ENCODE assay signal across 8 mouse cellular contexts in genomic region chr4:149780565-149781356, GRCm38 (mm10). TPM values are rescaled to one million over a fixed set of nuclear protein-coding genes. Genes with fewer than 3 reads are reported as not detected.
DNase-seq lines count a peak whose midpoint lies in the region; ATAC-seq and TF ChIP-seq lines count a peak whose summit lies in the region.

No protein-coding gene starts in this region.

- H3K4me3 ChIP-seq in C2C12 (ENCODE audit: insufficient read depth, poor library complexity, severe bottlenecking) (no peak overlapping the region), macrophage (ENCODE audit: inconsistent target) (no peak overlapping the region)
- no peak overlapping the region for H3K4me3 ChIP-seq in hindbrain, embryonic 10.5 days
- no peak overlapping the region for H3K4me3 ChIP-seq in midbrain, embryonic 15.5 days

- H3K27me3 ChIP-seq in C2C12 (ENCODE audit: control insufficient read depth, insufficient read depth, insufficient read length): no peaks in the 10 kb centered on the region
- peaks cover 24% of the 10 kb centered on the region for H3K27me3 ChIP-seq in hindbrain, embryonic 10.5 days (ENCODE audit: insufficient read depth, poor library complexity, severe bottlenecking)
- peaks cover 8% of the 10 kb centered on the region; the same call in 1 of the 2 replicates for H3K27me3 ChIP-seq in midbrain, embryonic 15.5 days (replicated peaks)

- peak overlapping the region; percentile 41 for H3K27ac ChIP-seq in macrophage
- no peak overlapping the region for H3K27ac ChIP-seq in hindbrain, embryonic 10.5 days
- H3K27ac ChIP-seq in midbrain, embryonic 15.5 days: no peak overlapping the region

- no peak overlapping the region for H3ac ChIP-seq in C2C12 (ENCODE audit: control insufficient read depth, insufficient read length, low read depth)

- peak; percentile 80 for ATAC-seq in common myeloid progenitor, adult 5-6 weeks (replicated peaks; ENCODE audit: low read depth, poor library complexity, severe bottlenecking)
- no peak for ATAC-seq in midbrain, embryonic 15.5 days (replicated peaks)

- no peak overlapping the region for H3K9ac ChIP-seq in midbrain, embryonic 15.5 days

- peaks cover 10% of the 10 kb centered on the region; the same call in 1 of the 2 replicates for H3K4me1 ChIP-seq in hindbrain, embryonic 10.5 days (replicated peaks)
- no peaks in the 10 kb centered on the region for H3K4me1 ChIP-seq in midbrain, embryonic 15.5 days

- no peak overlapping the region for H3K4me2 ChIP-seq in midbrain, embryonic 15.5 days

- no peaks in the 10 kb centered on the region for H3K79me2 ChIP-seq in C2C12 (ENCODE audit: control insufficient read depth, insufficient read depth)
- H3K79me2 ChIP-seq in macrophage (ENCODE audit: inconsistent target): no peaks in the 10 kb centered on the region

- no peaks in the 10 kb centered on the region for H3K79me3 ChIP-seq in C2C12 (ENCODE audit: low read depth)

- H3K36me3 ChIP-seq in C2C12 (ENCODE audit: control insufficient read depth, insufficient read depth) (no peaks in the 10 kb centered on the region), macrophage (ENCODE audit: inconsistent target) (no peaks in the 10 kb centered on the region)
- H3K36me3 ChIP-seq in hindbrain, embryonic 10.5 days: no peaks in the 10 kb centered on the region
- H3K36me3 ChIP-seq in midbrain, embryonic 15.5 days (replicated peaks): no peaks in the 10 kb centered on the region

- no peak for TF ChIP-seq CTCF in C2C12 (IDR thresholded peaks at IDR 0.05; ENCODE audit: control insufficient read depth, insufficient read depth, insufficient read length)

- DNase-seq in heart, adult 11 months: peak; percentile 97
- no peak for DNase-seq in heart, postnatal 4 days
- no peak for DNase-seq in hindbrain, embryonic 10.5 days (ENCODE audit: low spot score)
- no peak for DNase-seq in frontal cortex, postnatal 36 days (ENCODE audit: low spot score in 2 of 2)

- WGBS in macrophage (ENCODE audit: missing documents): 8% methylated on average over 13 of the region's 13 CpGs
- 83% methylated on average over 13 of the region's 13 CpGs for WGBS in hindbrain, embryonic 10.5 days
- 77% methylated on average over 13 of the region's 13 CpGs for WGBS in midbrain, embryonic 15.5 days

- H3K9me3 ChIP-seq in hindbrain, embryonic 10.5 days: no peaks in the 10 kb centered on the region
- H3K9me3 ChIP-seq in midbrain, embryonic 15.5 days: no peaks in the 10 kb centered on the region

TF ChIP-seq in C2C12, 6 proteins besides CTCF, POLR2A, EP300 and RAD21:
- no peak for TF ChIP-seq FOSL1 (IDR thresholded peaks at IDR 0.05; ENCODE audit: insufficient read depth, low read length, poor library complexity, severe bottlenecking)
- TF ChIP-seq MAX (IDR thresholded peaks at IDR 0.05): peak; percentile 55
- no peak for TF ChIP-seq MYOG (IDR thresholded peaks at IDR 0.05; ENCODE audit: control insufficient read depth, extremely low read depth, insufficient read length)
- peak; percentile 91 for TF ChIP-seq CEBPB (IDR thresholded peaks at IDR 0.05; ENCODE audit: low read depth)
- TF ChIP-seq MYOD1 (IDR thresholded peaks at IDR 0.05; ENCODE audit: control insufficient read depth, insufficient read length, low read depth): no peak

RNA-seq across cellular contexts. Expression of gene Slc25a33, which starts 6.7 kb away (rescaled TPM):
- total RNA-seq in heart, postnatal 4 days (2021): 1 to 10 TPM; 8.8 to 9.5 TPM
- polyA plus RNA-seq in C2C12 (2012; fragmentation: generic; extraction: Trizol) (10.2 TPM), macrophage (2018) (1.5 to 5.8 TPM (median 4.0 TPM) in 3 replicates)
- total RNA-seq in common myeloid progenitor, adult 5-6 weeks (2017): 5.0 and 6.7 TPM in 2 replicates
- 10 to 100 TPM in 1 of 26 experiments, 1 to 10 TPM in 23, under 1 TPM in 2; 0.46 to 25.3 (median 2.5) TPM for total RNA-seq in macrophage (2018; cell fraction: chromatin; rRNA removed)
- 1 to 10 TPM; 3.2 to 8.9 (median 4.8) TPM for total RNA-seq in macrophage (2018; cell fraction: cytosol; rRNA removed)
- total RNA-seq in macrophage (2018; cell fraction: nucleus; rRNA removed): 10 to 100 TPM in 4 of 26 experiments, 1 to 10 TPM in 22; 1.1 to 15.7 (median 5.1) TPM
- 19.1 and 20.3 TPM in 2 replicates for polyA plus RNA-seq in hindbrain, embryonic 10.5 days (2016; fragmentation: Nextera tagmentation; extraction: Ambion mirVana)
- polyA plus RNA-seq in midbrain, embryonic 15.5 days (2015; fragmentation: Nextera tagmentation; extraction: Ambion mirVana): 26.6 and 27.4 TPM in 2 replicates

RNA-seq across cellular contexts. Expression of gene Tmem201, which starts 42.9 kb away (rescaled TPM):
- total RNA-seq in heart, postnatal 4 days (2021): 10 to 100 TPM; 87.5 to 96.8 TPM
- polyA plus RNA-seq in C2C12 (2012; fragmentation: generic; extraction: Trizol): 27.7 TPM
- total RNA-seq in common myeloid progenitor, adult 5-6 weeks (2017): 9.0 and 15.5 TPM in 2 replicates
- 10 to 100 TPM in 3 of 26 experiments, 1 to 10 TPM in 21, under 1 TPM in 2; 0.71 to 13.4 (median 4.4) TPM for total RNA-seq in macrophage (2018; cell fraction: chromatin; rRNA removed)
- total RNA-seq in macrophage (2018; cell fraction: cytosol; rRNA removed): 1 to 10 TPM; 1.8 to 5.4 (median 3.4) TPM
- 10 to 100 TPM in 2 of 26 experiments, 1 to 10 TPM in 23, under 1 TPM in 1; 0.65 to 23.3 (median 2.8) TPM for total RNA-seq in macrophage (2018; cell fraction: nucleus; rRNA removed)
- polyA plus RNA-seq in macrophage (2018): 2.6 to 9.5 TPM (median 3.0 TPM) in 3 replicates
- 40.8 and 44.4 TPM in 2 replicates for polyA plus RNA-seq in hindbrain, embryonic 10.5 days (2016; fragmentation: Nextera tagmentation; extraction: Ambion mirVana)
- 51.1 and 51.4 TPM in 2 replicates for polyA plus RNA-seq in midbrain, embryonic 15.5 days (2015; fragmentation: Nextera tagmentation; extraction: Ambion mirVana)
